Mouse (Mus musculus): ENCODE results near the gene Dtx3l.

DNA sequence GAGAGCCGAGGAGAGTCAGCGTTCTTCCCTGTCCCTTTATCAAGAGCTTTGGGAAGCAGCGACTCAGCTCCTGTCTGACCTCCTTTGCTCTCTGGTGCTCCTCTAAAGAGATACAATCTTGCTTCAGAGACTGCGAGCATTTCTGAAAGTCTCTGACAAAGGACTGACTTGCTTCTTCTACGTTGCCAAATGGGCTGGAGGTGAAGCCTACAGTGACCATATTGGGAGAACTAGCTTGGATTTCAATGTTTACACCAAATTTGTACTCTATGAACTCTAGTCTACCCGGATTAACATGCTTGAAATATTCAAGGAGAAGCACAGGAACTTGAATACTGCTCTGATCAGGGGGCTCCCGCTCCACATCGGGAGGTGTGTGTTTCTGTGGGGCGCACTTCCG is 5.8 kb downstream of the Dtx3l start:
- TF ChIP-seq POLR2A (IDR thresholded peaks at IDR 0.05; ENCODE audit: extremely low read depth, insufficient read depth, low read length): no peak
- no peak for TF ChIP-seq CTCF (IDR thresholded peaks at IDR 0.05; ENCODE audit: extremely low read depth, insufficient read depth, low read length)

Measured in cortical plate, adult 2 months (tissue).